Mouse (Mus musculus) left cerebral cortex, postnatal 36 days (tissue): ENCODE measurements around the gene Phlpp1. TPM values are rescaled to one million over a fixed set of nuclear protein-coding genes. Genes with fewer than 3 reads are reported as not detected.

Experiments used
- DNase-seq, 2 experiments: peaks; one replicate each; pipeline ENCODE4 v3.0.0; 2021 to 2022; ENCODE audit warnings: low spot score in 2 of 2, mixed read lengths in 1 of 2
- intact Hi-C: fragments of 180-260 bp; cut with DNase I; formaldehyde crosslinking; loops from one replicate; pipeline ENCODE4 v1.15.1; 2025
- total RNA-seq, 2 experiments: library from RNA; stranded (reverse); gene quantifications; 2 replicates each; pipeline ENCODE4 v1.2.3; 2021

Gene Phlpp1
- total RNA-seq, 2 experiments from 2014 or later: 64.2 to 65.0 TPM

- no peak for DNase-seq
- intact Hi-C loops: no loop called here
These were observed 235.3 kb downstream of the Phlpp1 start for GRCm38 (mm10) chr1:106406852-106407251.

GRCm38 (mm10) chr1:106407963-106408440, 236.4 kb downstream of the Phlpp1 start:
- DNase-seq: no peak
- intact Hi-C loops: no loop called here

GRCm38 (mm10) chr1:106410858-106411257, 239.3 kb downstream of the Phlpp1 start:
- intact Hi-C loops: no loop called here
- no peak for DNase-seq

GRCm38 (mm10) chr1:106425128-106425936, 253.8 kb downstream of the Phlpp1 start:
- intact Hi-C loops: loop anchor here (5.0 kb wide), 2 partner anchors 77 to 392 kb away; no protein-coding TSS in a partner anchor
- no peak for DNase-seq

GRCm38 (mm10) chr1:106428170-106428569, 256.6 kb downstream of the Phlpp1 start:
- intact Hi-C loops: loop anchor here (5.0 kb wide), 2 partner anchors 74 to 389 kb away; no protein-coding TSS in a partner anchor
- peak; percentile 43 to 68 for DNase-seq

GRCm38 (mm10) chr1:106428580-106428979, 257.0 kb downstream of the Phlpp1 start:
- DNase-seq: peak in 1 of 2 experiments; percentile 17
- intact Hi-C loops: loop anchor here (5.0 kb wide), 2 partner anchors 74 to 389 kb away; no protein-coding TSS in a partner anchor

- no peak for DNase-seq
- intact Hi-C loops: no loop called here
These were observed 262.0 kb downstream of the Phlpp1 start for GRCm38 (mm10) chr1:106433580-106433979.

Other genes starting within 250 kb of the Phlpp1 start
- gene Zcchc2, start 181.3 kb upstream of the Phlpp1 start, total RNA-seq: 10 to 100 TPM; 24.3 to 24.4 TPM